Mouse (Mus musculus) kidney, adult 9 months (tissue): ENCODE measurements around the gene Fance.
A peak's percentile ranks its signal among the peaks of the same experiment; 100 is the strongest.
"Not testable (repeated sequence)": the region's sequence is repeated elsewhere in the genome, so short reads cannot be mapped to it uniquely, and the experiment has no call there.

Experiments used
- DNase-seq: peaks from one replicate; pipeline ENCODE4 v3.0.0; 2022

The Fance gene

DNA sequence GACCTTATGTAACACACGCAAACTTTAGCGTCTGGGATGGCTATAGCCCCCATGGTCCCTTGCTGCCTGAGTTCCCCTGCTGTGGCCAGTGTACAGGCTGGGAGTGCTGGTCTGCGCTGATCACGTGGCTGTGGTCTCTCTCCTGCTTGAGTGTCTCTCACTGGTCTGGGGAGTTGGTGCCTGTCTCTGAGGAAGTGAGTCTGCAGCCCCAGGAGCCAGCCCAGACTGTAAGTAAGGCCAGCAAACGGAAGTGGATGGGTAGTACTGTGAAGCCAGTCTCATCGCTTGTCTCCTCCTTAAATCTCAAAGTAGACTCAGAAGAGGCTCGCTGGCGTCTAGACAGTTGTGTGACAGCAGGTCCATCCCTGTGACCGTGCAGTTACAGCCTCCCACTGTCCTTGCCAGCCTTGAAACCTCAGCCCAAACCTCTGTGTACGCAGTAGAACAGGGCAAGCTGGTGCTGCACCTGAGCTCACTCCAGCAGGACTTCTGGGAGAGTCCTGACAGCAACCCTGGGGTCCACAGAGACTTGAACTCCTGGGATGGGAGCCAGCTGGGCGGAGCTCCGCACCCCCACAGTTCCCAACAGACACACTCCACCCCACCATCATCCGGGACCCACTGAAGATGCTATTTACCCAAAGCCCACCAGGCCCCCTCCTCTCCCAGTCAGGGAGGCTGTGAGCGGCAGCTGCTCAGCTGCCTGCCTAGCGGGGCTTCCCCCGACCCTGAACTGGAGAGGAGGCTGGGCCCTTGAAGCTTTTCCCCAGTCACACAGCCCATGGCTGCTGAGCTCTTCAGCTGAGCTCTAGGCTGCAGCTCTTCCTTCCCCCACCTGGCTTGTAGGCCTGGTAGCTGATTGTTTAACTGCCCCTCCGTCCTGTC, 18.6 kb upstream of the Fance start:
- no peak for DNase-seq

DNA sequence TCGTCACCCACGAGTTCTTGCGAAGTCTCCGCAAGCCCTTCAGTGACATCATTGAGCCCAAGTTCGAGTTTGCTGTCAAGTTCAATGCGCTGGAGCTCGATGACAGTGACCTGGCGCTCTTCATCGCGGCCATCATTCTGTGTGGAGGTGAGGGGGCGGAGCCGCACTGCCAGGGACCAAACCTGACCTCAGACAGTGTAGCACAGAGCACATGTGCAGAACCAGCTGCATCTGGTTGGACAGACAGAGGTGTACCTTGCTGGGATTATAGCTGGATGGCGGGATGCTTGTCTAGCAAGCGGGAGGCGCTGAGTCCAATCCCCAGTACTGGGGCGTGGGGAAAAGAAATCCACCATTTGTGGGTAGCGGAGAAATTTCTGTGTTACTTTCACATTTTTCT, 14.4 kb upstream of the Fance start:
- no peak for DNase-seq

DNA sequence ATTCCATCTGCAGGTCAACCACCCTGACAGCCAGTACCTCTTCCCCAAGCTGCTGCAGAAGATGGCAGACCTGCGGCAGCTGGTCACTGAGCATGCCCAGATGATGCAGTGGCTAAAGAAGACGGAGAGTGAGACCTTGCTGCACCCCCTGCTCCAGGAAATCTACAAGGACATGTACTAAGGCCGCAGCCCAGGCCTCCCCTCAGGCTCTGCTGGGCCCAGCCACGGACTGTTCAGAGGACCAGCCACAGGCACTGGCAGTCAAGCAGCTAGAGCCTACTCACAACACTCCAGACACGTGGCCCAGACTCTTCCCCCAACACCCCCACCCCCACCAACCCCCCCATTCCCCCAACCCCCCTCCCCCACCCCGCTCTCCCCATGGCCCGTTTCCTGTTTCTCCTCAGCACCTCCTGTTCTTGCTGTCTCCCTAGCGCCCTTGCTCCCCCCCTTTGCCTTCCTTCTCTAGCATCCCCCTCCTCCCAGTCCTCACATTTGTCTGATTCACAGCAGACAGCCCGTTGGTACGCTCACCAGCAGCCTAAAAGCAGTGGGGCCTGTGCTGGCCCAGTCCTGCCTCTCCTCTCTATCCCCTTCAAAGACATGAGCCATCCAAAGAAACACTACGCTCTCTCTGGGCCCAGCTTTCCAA, 13.5 kb upstream of the Fance start:
- no peak for DNase-seq

DNA sequence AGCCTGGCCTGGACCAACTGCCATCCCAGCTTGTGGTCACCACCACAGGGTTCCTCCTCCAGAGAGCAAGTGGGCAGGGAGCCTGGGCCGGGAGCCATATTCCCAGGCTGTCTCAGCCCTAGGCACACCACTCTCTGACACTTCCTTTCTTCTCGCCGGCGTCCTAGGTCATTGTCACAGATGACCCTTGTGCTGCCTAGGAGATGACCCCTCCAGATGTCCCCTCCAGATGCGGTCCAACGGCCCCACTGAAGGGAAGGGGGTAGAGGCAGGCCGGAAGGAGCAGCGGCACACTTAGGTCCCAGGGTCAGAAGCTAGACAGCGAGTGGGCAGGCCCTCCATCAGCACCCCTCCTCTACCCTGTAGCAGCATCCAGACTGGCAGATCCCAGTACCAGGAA, 13.0 kb upstream of the Fance start:
- no peak for DNase-seq

DNA sequence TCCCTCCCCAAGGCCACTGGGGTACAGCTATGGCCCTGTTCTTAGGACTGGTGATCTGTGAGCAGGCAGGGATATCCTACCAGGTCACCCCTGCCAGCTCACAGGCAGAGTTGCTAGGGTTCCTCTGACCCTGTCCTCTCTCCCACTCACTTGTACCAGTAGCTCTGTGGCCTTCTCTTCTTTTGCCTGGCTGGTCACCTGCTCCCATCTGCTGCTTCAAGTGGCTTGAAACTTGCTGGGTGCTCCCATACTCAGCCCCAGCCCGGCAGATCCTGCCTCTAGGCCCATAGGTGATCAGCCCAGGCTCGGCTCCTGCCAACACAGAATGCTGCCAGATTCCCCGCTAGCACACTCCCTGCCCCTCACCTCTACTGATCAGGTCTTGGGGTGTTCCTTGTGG, 12.5 kb upstream of the Fance start:
- DNase-seq: no peak

DNA sequence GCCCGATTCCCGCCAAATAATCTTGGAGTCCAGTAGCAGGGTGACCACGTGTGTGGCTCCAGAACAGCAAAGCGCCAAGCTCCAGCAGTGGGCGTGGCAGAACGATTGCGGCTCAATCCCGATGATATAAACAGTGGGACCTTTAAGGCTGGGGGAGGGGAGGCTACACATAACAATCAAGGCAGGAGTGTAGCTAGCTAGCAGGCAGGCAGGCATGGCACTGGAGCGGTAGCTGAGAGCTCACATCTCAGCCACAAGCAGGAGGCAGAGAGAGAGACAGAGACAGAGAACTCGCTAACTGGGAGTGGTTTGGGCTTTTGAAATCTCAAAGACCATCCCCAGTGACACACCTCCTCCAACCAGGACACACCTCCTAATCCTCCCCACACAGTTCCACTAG, 8.1 kb upstream of the Fance start:
- DNase-seq: no peak

DNA sequence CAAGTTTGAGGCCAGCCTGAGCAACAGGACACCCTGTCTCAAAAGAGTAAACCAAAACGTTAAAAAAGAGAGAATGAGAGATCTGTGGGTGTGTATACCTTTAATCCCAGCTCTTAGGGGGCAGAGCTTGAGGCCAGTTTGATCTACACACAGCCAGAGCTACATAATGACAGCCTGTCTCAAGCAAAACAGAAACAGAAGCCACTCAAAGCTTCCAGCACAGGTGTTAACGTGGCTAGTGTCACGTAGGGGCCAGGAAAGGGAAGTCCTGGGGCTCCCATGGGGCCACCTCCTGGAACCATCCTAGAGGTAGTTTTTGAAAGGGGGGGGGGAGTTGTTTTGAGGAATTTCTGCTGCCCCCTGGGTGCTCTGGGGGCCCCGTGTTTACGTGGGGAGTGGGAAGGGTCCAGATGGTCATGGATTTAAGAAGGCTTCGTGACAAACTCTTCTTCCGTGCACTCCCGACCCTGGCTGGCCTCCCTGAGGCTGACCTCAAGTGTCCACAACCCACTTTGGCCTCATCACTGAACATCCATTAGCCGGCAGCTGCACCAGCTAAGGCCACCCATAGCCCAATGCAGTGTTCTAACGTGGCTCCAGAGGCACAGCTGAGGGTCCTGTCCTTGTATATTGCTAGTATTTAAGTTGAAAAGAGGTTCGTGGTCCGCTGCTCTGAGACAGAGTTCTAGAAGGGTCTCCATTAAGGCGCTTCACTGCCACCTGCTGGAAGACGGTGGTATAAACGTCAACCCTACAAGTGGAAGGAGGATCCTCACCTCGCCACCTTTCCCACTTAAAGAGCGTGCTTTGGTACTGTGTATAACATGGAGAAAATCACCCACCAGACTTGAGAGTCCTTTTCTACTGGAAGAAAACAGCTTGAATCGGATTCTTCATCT, 4.8 kb upstream of the Fance start:
- peak; percentile 94 for DNase-seq

DNA sequence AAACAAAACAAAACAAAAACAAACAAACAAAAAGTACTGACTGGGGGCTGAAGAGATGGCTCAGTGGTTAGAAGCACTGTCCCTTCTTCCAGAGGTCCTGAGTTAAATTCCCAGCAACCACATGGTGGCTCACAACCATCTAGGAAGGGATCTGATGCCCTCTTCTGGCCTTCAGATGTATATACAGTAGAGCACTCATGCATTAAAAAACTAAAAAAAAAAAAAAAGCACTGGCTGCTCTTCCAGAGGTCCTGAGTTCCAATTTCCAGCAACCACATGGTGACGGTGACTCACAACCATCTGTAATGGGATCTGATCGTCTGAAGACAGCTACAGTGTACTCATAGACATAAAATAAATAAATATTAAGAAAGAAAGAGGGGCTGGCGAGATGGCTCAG, 2.5 kb upstream of the Fance start:
- DNase-seq: no peak

DNA sequence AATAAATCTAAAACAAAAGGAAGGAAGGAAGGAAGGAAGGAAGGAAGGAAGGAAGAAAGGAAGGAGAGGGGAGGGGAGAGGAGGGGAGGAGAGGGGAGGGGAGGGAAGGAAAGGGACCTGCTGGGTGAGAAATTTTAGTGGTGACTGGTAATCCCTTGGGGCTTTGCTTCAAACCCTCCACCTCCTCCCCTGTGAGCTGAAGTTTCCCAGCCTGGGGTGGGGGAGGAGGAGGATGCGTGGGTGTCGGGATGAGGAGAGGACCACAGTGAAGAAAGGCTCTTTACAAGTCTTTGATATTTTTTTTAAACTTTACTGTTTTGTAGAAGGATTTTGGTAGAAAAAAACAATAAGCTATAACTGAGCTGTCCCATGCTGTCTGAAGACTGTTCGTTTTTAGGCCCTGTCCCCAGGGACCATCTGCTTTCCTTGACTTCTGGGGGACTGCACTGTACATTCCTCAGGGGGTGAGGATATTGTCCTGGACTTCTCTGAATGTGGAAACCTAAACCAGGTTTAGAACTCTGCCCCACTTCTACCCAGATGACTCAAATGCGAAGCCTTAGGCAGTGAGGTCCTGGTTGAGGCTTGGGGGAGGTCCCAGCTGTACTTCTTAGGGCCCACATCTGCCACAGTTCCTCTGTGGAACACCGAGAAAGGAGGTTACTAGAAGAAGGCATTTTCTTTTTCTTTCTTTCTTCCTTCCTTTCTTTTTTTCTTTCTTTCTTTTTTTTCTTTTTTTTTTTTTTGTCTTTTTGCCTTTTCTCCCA, 1.8 kb upstream of the Fance start:
- no peak for DNase-seq

DNA sequence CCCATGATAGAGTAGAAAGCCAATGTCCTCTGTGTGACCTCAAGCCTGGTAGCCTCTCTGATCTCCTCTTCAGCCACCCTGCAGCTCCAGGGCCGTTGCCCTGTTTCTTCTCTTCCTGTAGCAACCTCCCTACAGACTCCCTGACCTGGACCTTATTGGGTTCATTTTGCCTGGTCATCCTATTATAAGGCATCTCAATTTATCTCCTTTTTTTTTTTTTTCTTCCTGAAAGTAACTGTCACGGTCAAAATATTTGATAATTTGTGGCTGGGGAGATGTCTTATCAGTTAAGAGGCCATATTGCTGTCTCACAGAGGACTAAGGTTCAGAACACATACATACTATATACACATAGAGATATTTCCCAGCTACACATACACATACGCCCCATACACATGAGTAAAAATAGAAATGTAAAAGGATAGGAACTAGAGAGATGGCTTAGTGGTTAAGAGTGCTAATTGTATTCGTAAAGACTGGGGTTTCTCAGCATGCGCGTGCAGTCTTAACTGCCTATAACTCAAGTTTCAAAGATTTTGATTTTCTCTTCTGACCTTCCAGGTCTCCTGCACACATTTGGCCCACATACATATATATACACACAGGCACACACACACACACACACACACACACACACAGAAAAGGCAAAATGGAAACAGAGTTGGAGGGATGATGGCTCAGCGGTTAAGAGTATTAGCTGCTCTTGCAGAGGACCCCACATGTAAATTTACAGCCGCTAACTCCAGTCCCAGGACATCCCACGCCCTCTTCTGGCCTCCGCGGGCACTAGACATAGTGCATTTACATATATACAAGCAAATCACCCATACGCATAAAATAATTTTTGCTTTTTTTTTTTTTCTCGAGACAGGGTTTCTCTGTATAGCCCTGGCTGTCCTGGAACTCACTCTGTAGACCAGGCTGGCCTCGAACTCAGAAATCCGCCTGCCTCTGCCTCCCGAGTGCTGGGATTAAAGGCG, 797 bp upstream of the Fance start:
- DNase-seq: peak; percentile 53

DNA sequence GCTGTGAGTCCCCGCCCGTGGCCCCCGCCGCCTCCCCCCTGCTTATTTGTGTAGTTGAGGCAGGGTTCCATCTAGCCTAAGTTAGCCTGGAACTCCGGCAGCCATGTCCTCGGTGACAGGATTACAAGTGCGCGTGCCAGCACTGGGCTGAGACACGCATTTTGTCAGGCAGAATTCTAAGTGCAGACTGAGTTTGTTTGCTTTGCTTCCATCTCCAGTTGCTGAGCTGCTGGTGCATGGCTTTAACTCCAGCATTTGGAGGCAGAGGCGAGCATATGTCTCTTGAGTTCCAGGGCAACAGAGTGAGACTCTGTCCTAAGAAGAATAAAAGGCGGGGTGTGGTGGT, 534 bp downstream of the Fance start:
- DNase-seq: no peak

DNA sequence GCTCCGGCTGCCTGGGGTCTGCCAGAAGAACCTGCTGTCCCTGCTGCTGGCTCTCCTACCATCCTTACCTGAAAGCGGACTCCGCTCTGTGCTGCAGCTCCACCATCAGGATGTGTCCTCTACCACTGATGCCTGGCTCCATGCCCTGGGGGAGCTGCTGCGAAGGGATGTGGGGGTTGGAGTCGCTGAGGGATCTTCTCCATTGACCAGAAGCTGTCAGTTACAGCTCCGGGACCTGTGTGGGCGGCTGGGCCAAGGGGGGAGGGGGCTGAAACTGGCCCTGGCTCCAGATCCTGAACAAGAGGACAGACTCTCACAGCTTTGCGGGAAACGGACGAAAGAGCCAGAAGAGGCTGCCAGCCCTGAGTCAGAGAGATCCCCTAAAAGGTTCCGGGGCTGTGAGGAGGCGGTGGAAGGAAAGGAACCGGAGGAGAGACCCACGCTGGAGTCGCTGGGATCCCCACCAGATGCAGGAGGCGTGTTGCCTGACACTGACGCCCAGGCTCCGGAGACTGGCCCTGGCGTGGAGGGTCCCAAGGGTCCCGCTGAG, 2.4 kb downstream of the Fance start:
- DNase-seq: no peak

DNA sequence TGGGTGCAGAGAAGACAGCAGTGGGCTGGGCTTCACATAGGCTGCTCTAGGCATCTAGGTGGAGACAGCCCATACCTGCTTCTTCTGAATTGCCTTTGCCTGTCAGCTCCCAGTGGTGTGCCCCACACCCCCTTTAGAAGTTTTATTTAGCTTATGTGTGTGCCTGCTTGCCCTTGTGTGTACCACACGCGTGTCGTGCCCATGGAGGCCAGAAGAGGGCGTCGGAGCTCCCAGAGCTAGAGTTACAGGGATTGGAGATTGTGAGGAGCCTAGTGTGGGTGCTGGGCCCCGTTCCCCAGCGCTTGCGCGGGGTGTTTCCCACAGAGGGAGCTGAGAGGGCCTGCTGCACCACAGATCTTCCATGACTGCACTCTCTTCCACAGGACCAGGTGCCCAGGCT, 3.2 kb downstream of the Fance start:
- no peak for DNase-seq

DNA sequence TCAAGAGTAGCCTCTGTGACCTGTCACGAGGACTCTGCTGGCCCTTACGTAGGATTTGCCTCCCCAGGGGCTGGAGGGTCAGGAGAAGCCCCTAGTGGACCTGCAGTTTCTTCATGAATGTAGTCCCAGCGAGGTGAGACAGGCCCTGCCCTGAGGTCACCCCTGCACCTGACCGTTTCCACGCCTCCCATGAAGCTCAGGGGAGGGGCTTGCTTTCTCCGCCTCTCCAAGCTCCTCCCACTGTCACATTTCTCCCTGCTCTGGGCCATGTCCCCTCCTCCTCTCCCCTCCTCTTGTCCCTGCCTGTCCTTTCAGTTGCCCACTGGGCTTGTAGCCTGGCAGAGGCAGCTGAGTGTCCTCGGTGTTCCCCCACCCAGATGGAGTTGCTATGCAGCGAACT, 3.8 kb downstream of the Fance start:
- no peak for DNase-seq

DNA sequence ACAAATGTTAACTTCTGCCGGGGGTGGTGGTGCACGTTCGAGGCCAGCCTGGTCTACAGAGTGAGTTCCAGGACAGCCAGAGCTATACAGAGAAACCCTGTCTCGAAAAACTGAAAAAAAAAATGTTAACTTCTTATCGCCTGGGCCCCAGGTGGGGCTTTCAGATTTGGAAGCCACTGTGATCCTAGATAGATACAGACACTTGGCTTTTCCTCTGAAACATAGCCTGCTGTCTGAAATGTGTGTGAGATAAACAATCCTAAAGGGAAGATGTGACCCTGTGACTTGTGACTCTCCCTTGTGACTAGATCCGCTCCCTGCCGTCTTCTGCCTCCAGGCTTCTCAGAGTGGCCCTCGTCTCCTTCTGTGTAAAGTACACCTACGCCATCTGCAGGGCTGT, 4.4 kb downstream of the Fance start:
- no peak for DNase-seq

DNA sequence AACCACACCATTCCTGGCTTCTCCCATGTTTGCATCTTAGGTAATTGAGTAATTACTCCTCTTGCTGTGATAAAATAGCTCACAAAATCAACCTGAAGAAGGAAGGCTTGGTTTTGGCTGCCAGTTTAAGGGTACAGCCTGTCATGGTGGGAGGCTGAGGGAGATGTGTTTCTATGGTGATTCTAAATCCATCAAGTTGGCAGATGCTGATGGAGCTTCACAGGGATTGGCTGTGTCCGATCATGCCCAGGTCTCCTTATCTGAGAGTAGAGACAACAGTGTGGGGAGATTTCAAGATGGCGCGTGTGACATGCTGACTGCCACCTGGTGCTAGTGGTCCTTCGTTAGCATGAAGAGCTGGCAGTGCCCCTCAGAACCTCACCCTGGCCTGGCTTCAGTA, 8.4 kb downstream of the Fance start:
- DNase-seq: no peak

DNA sequence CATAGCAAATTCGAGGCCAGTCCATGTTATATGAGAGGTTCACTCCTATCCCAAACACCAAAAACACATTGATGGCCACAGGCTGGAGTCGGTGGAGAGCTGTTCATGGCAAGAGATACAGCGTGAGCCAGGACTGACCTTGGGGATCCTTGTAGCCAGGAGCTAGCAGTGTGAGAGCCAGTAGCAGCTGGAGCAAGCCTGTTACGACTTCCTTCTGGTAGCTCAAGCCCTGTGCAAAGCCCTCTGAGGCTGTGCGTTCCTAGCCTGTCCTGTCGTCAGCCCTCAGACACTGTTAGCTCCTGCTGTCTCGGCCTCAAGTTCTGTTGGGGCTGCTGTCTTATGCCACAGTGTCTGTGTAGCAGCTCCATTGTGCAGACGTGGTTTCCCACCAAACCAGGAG, 10.5 kb downstream of the Fance start:
- no peak for DNase-seq

DNA sequence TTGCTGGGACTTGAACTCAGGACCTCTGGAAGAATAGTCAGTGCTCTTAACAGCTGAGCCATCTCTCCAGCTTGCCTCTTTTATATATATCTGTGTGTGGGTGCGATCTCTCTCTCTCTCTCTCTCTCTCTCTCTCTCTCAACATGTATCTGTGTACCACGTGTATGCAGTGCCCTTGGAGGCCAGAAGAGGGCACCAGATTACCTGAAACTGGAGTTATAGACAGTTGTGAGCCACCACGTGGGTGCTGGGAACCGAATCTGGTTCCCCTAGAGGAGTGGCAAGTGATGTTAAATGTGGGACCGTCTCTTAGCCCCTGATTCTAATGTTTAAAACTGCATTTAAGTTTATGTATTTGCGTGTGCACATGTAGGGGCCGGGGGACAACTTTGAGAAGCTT, 11.1 kb downstream of the Fance start:
- not testable (repeated sequence) for DNase-seq

DNA sequence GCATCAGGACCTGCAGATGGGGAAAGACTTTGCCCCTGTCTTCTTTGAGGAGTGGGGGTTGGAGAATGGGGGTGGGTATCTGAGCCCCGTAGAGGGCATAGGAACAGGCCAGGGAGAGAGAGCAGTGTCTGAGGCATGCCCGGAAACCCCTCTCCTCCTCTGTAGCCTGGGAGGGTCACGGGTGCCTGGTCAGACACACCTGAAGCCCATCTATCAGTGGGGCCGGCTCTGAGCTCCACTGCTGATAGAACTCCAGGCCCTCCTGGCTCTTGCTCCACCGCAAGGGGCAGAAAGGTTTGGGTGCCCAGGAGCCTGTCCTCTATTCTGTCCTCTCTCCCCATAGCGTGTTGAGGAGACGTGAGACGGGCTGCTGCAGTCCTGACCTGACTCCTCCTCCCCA, 12.4 kb downstream of the Fance start:
- no peak for DNase-seq

DNA sequence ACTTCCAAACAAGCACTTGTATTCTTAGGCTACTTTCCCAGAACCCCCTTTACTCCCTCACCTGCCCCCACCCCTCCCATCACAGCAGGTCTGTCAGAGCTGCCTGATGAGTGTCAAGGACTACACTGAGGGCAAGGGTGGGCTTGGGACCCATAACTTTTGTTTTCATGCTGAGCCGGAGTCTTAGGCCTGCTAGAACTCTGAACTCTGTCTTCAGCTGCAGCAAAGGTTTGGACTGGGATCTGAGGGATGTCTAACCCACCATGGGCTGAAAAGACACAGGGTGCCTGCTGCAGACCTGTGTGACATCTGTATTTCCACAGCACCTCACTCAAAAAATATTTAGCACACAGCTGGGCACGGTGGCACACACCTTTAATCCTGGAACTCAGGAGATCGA, 13.6 kb downstream of the Fance start:
- DNase-seq: no peak

DNA sequence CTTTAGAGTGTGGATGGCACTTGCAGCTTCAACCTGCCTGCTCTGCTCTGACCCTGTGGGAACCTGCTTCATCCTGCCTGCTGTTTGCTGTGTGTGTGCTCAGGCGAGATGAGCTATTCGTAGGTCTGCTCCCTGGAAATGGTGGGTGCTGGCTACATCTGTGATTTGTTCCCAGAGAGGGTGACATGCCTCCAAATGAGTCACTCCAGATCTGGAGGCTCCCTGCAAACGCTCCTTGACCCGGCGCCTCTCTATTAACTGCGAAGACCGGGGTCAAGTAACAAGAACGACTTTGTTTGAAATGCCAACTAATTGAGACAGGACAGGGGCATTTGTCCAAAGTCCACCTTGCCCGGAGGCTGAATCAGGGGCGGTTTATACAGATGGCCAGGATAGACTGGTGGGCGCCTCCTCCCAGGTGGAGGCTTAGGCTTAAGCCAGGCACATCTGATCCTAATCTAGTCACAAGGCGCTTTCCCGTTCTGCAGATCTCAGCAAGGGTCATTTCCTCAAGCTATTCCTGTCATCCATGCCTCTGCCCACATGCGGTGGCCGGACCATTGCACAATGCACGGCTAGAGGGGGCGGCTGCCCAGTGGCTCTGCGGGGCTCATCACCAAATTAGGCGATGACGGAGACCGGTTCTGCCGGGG, 14.5 kb downstream of the Fance start:
- peak; percentile 84 for DNase-seq
